Mouse (Mus musculus) retina, adult 2 months (tissue): ENCODE data around the gene Cyp4f18.
"Not testable (repeated sequence)": the region's sequence is repeated elsewhere in the genome, so short reads cannot be mapped to it uniquely, and the experiment has no call there.

Experiments used
- DNase-seq: peaks from one replicate; pipeline ENCODE4 v3.0.0-alpha.2; 2012; ENCODE audit warnings: low read depth, low spot score

Gene Cyp4f18

DNA sequence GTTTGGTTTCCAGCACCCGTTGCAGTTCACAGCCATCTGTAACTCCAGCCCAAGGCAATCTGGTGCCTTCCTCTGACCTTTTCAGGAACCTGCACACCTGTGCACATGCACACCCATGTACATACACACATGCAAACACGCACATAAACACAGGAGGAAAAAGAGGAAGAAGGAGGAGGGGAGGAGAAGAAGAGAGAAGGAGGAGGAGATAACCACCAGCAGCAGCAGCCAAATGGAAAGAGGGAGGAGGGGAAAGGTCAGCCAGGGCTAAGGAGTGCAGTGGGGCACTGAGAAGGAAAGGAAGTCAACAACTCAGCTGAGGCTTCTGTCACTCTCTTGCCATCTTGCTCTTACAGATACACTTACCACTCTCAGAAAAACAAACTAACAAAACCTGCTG lies 28.4 kb downstream of the Cyp4f18 start:
- no peak for DNase-seq

DNA sequence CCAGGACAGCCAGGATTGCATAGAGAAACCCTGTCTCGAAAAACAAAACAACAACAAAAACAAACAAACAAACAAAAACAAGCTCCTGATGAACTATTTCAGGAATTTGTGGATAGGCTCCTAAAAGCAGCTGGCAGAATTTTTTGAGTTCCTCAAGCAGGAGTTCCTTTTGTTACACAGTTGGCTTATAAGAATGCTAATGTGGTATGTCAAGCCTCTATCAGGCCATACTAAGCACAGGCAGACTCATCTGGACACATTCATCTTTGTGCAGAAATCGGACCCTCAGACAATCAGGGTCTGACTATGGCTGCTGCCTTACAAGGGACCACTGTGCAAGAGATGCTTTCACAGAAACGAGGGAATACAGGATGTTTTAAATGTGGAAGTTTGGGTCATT lies 35.2 kb downstream of the Cyp4f18 start:
- DNase-seq = no peak

DNA sequence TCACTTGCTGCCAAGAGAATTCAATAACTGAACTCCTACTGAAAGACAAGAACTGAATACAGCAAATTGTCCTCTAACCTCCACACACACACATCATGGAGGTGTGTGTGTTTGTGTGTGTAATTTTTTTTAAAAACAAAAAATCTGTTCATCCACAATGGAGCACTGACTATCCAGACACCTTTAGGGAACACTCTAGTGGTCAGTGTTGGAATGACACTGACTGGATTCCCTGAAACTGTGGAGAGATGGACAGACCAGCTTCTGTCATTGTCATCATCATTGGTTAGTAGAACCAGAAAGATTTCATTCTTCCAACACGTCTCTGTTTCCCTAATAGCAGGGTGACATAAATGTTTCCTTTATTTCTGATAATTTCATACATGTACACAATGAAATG lies 37.5 kb downstream of the Cyp4f18 start:
- no peak for DNase-seq

DNA sequence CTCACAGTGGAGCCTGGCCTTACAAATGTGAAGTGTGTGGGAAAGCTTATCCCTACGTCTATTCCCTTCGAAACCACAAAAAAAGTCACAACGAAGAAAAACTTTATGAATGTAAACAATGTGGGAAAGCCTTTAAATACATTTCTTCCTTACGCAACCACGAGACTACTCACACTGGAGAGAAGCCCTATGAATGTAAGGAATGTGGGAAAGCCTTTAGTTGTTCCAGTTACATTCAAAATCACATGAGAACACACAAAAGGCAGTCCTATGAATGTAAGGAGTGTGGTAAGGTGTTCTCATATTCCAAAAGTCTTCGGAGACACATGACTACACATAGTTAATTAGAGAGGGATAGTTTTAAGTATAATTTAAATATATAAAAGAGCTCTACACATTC lies 40.8 kb downstream of the Cyp4f18 start:
- DNase-seq = no peak

DNA sequence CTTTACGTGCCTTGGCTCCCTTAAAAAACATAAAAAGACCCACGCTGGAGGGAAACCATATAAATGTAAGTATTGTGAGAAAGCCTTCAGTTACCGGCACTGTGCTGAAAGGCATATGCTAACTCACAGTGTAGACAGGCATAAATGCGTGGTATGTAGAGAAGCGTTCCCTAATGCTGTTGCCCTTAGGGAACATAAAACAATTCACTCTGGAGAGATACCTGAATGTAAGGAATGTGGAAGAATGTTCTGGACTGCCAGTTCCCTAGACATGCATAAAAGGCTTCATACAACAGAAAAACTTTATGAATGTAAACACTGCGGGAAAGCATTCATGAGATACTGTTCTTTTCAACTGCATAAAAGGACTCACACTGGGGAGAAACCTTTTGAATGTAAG lies 41.3 kb downstream of the Cyp4f18 start:
- DNase-seq = no peak

DNA sequence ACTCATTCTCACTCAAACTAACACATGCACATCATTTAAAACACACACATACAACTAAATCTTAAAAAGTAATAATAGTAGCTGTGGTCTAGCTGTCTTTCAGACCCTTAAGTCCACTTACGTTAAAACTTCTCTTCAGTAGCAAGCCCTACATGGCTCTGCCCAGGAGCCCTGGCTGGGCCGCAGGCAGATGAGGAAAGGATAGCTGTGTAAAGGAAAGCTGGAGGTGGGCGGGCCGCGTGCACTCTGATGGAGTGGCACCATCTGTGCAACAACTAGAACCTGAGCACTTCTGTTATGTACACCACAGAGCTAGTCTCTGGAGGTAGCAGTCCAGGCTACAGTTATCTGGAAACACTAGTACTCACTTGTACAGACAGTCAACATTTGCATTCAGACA lies 42.2 kb downstream of the Cyp4f18 start:
- DNase-seq = no peak

DNA sequence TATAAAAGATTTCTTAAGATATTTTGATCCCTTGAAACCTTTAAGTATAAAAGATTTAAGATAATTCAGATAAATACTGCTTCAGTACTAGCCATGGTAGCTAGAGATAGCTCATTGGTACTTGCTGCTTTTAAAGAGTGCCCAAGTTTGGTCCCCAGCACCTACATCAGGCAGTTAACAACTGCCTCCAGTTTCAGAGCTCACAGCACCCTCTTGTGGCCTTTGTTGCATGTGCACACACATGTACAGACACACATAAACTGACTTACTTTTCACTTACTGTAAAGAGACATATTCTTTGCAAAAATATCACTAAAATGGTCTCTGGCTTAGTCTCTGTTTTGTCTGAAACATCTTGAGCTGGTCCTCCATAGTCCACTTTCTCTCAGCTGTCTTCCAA lies 43.0 kb downstream of the Cyp4f18 start:
- no peak for DNase-seq

DNA sequence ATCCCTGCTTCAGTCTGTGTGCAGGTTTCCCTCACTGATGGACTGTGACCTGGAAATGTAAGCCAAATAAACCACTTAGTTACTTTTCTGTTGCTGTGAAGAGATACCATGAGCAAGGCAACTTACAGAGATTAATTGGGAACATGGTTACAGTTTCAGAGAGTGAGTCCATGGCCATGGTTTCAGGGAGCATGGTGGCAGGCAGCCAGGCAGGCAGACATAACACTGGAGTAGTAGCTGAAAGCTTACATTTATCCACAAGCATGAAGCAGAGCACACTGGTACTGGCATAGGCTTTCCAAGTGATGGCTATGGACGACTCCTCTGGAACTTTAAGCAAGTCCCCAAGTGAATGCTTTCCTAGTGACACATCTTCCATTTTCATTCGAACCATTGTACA lies 44.3 kb downstream of the Cyp4f18 start:
- no peak for DNase-seq

DNA sequence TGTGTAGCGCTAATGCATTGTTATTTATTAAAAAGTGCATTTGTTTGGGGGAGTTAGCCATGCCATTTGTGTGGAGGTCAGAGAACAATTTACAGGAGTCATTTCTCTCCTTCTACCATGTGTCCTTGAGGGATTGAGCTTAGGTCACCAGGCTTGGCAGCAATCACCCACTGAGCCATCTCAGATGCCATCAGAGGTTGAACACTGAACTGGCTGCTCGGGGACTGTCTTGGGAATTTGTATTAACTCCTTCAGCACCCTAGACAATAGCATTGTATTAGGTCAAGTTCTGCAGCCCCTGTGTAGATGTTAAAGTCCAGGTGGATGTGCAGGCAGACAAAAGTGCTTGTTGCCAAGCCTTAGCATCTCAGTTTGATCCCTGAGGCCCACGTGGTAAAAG lies 45.4 kb downstream of the Cyp4f18 start:
- no peak for DNase-seq

DNA sequence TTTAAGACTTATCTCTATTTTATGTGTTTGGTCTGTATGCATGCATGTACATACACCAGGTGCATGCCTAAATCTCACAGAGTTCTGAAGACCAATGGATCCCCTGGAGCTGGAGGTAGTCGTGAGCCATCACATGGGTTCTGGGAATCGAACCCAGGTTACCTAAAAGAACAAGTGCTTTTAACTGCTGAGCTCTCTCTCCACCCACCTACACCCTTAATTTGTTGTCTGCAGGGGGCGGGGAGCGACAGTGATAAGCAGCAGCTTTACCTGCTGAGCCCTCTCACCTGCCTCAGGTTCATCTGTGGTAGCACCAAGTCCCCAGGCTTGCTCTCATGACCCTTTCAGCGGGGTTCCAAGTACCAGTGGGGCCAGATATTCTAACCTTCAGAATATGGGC lies 47.6 kb downstream of the Cyp4f18 start:
- DNase-seq = no peak

DNA sequence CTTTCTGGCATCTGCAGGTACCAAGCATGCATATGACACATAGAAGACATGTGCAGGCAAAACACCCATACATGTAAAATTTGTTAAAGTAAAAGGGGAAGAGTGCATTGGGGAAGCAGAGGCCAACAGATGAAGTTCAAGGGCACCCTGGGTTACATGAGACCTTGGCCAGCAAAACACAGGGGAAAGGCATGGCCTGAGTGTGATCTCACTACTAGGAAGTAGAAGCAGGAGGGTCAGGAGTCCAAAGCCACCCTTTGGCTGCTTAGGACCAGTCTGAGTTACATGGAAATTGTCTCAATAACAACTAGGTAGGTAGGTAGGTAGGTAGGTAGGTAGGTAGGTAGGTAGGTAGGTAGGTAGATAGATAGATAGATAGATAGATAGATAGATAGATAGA lies 48.9 kb downstream of the Cyp4f18 start:
- no peak for DNase-seq

DNA sequence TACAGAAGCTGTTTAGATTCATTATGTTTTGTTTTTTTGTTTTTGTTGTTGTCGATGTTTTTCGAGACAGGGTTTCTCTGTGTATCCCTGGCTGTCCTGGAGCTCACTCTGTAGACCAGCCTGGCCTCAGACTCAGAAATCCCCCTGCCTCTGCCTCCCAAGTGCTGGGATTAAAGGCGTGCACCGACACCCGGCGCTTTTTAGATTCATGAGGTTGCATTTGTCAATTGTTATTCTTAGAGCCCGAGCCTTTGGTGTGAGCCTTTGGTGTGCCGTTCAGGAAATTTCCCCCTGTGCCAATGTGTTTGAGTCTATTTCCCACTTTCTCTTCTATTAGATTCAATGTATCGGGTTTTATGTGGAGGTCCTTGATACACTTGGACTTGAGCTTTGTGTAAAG lies 54.8 kb downstream of the Cyp4f18 start:
- DNase-seq = no peak

DNA sequence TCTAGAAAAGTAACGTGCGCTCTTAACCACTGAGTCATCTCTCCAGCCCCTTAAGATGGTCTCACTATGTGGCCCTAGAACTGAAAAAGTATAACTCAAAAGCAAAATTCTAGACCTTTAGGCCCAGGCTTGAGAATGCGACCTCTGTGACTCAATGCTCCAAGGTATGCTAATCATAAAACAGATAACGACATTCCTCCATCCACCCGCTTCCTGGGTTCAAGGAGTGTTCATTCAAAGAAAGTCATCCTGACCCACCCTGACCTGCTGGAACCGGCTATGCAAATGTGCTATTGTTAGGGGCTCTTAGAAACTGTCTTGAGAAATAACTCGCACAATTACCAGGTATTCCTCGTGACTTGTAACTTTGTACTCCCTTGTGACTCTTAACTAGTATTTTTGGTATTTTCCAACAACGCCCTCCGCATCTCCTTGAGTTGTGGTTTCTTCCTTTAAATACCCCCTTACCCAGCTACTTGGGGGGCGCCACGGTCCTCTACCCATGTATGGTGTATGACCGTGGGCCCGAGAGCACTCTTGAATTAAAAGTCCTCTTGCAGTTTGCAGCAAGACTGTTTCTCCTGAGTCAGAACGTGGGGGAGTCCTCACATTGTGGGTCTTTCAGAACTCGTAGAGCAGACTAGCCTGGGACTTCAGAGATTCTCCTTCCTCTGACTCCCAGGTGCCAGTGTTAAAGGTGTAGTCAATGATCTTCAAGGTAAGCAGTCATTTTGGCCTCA lies 56.3 kb downstream of the Cyp4f18 start:
- DNase-seq = not testable (repeated sequence)

DNA sequence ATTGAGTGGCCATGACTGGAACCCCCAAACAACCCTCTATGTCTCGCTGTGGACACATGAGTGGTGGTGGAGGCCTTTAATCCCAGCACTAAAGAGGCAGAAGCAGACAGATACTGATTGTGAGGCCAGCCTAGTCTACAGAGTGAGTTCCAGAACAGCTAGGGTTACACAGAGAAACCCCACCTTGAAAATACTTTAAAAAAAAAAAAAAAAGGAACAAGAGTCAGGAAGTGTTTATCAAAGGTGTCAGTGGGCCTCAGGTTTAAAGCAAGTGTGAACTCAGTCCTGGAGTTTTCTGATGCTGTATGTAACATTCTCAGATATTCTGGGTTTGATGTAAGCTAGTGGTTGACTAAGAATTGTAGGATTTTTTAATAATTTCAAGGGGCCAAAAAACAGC lies 56.9 kb downstream of the Cyp4f18 start:
- no peak for DNase-seq

DNA sequence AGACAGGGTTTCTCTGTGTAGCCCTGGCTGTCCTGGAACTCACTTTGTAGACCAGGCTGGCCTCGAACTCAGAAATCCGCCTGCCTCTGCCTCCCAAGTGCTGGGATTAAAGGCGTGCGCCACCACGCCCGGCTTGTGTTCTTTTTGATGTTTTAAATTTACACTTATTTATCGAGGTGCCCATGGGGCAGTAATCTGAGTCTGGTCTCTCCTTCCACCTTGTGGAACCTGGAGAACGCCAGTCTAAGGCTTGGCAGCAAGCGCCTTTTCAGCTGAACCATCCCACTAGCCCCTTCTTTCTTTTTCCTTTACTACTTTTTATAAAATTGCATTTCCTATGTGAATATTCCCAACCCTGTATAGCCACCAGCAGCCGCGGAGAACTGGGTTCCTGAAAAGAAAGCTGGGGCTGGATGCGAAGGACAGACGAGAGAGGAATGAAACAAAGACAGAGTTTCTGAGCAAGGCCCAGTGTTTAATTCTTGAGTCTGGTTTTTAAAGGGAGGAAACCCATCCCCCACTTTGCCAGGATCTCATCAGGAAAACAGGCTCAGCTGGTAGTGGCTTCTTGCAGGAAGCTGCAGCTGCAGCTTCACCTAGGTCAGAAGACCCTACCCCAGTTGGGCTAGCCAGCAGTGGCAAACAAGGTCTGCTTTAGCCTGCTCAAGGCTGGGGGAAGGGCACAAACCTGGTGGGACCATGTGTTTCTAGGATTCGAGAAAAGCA lies 57.8 kb downstream of the Cyp4f18 start:
- no peak for DNase-seq

DNA sequence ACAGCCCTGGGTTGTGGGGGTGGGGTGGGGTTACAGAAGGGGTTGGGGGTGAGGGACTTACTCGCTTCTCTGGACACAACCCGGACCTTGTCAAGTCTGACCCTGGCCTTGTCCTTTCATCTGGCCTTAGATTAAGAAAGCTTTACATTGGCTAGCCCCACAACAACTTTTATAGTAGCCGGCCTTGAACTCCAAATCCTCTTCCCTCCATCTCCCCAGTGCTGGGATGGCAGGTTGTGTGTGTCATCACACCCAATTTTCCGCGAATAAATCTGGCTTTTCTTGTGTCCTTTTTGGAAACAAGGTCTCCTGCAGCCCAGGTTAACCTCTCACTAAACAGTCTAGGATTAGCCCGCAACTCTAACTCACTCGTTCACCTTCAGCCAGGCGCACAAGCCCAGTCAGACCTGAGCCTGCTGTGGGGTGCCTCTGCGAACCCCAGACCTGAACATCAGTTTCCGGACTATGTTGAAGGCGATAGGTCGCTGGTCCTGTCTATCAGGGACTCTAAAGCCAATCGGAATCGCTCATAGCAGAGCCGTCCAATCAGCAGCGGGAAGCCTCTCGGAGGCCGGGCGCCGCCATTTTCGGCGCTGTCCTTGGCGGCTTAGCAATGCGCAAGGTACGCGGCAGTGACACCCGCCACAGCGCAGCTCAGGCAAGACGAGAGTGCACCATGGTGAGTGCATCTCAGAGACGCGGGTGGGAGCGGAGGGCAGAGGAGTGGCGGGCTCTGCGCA lies 58.8 kb downstream of the Cyp4f18 start, which contains the start of gene Zfp961:
Gene Zfp961 (plus strand): TSS at position 557 of the 740 bp plus-strand sequence.
- peak; percentile 99 for DNase-seq

DNA sequence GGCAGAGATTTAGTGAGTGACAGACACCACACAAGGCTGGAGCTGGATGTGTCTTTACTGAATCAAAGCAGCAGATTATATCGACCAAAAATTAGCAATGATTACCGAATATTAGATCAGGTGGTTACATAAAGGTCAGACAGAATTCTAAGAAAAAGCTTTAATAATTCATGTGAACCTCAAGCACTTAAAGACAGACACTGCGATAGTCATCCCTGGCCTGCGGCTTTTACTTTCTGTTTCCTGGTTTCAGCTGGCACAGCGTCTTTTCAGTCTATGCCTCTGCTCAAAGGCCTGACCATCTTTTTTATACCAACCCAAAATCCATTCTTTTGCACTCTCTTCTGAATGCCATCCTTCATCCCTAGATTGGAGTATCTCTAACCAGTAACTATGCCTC lies 60.8 kb downstream of the Cyp4f18 start:
- DNase-seq = no peak

DNA sequence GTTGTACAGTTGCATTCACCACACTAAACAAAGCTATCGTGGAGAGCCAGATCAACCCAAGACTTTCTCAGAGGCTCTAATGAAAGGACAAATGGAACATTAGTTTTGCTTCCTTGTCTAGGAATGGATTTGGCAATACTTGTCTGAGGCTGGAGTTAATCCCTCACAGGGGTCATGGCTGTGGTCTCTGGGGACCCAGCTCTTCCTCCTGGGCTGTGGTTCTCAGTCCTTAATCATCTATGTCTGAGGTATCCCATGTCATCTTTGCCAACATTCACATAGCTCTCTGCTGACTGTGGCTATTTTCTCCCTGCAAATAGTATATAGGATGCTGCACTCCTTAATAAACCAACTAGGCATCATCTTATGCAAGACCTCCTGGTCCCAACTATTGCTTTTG lies 67.7 kb downstream of the Cyp4f18 start:
- no peak for DNase-seq

DNA sequence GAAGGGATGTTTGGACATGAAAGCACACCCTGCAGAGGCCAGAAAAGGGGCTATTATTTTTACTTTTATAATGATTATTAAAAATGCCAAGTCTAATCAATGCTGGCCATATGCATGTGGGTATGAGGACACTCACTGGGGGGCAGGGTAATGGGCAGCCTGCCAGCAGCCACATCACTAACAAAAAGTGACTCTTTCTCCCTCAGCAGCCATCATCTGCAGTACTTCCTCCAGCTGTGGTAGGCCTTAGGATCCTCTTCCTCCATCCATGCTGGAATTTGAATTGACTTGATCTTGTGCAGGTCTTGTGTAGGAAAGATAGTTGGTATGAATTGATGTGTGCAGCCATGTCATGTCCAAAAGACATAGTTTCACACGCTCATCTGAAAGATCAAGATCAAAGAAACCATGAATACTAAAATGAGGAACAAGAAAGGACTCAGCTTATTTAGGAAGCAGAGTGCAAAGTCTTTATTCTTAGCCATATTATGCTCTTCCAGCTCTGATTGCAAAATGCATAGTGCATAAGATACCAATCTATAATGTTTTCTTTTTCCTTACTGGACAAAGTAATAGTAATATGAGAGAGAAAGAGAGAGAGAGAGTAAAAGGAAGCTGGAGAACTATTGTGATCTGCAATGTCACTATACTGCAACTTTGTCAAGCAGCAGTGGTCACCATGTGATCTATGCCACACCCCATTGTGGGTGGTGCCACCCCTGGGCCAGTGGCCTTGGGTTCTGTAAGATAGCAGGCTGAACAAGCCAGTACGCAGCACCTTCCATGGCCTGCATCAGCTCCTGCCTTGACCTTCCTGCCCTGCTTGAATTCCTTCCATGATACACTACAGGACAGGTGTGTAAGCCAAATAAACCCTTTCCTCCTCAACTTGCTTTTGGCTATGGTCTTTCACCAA lies 68.9 kb downstream of the Cyp4f18 start:
- DNase-seq = no peak
